ENCODE assay signal across 8 mouse cellular contexts in genomic region chr3:65665977-65666766, GRCm38 (mm10). TPM values are rescaled to one million over a fixed set of nuclear protein-coding genes. Genes with fewer than 3 reads are reported as not detected.
DNase-seq lines count a peak whose midpoint lies in the region; ATAC-seq lines count a peak whose summit lies in the region.

Lekr1 (plus strand) TSS chr3:65666228.

- peaks cover 13% of the 10 kb centered on the region for H3K27me3 ChIP-seq in forebrain, embryonic 10.5 days (ENCODE audit: poor library complexity, severe bottlenecking)
- H3K27me3 ChIP-seq in heart, embryonic 15.5 days: no peaks in the 10 kb centered on the region
- no peaks in the 10 kb centered on the region; the same call in 1 of the 2 replicates for H3K27me3 ChIP-seq in liver, embryonic 12.5 days (replicated peaks)
- no peaks in the 10 kb centered on the region for H3K27me3 ChIP-seq in splenic B cell, adult 2 months (ENCODE audit: control insufficient read depth, insufficient read depth, low read length, poor library complexity, severe bottlenecking)

- H3K9me3 ChIP-seq in forebrain, embryonic 10.5 days: no peaks in the 10 kb centered on the region
- H3K9me3 ChIP-seq in heart, embryonic 15.5 days (replicated peaks): no peaks in the 10 kb centered on the region
- no peaks in the 10 kb centered on the region for H3K9me3 ChIP-seq in liver, embryonic 12.5 days (replicated peaks)

- WGBS in forebrain, embryonic 10.5 days: 4% methylated on average over 73 of the region's 73 CpGs
- 1% methylated on average over 73 of the region's 73 CpGs for WGBS in heart, embryonic 15.5 days
- 3% methylated on average over 73 of the region's 73 CpGs for WGBS in liver, embryonic 12.5 days (ENCODE audit: insufficient replicate concordance)

- H3K4me3 ChIP-seq in forebrain, embryonic 10.5 days: peak within 1 kb of the TSS; percentile 65
- H3K4me3 ChIP-seq in heart, embryonic 15.5 days: peak within 1 kb of the TSS; percentile 84
- peak within 1 kb of the TSS; percentile 74 for H3K4me3 ChIP-seq in liver, embryonic 12.5 days

- H3K27ac ChIP-seq in forebrain, embryonic 10.5 days: peak within 1 kb of the TSS; percentile 93
- H3K27ac ChIP-seq in heart, embryonic 15.5 days: peak within 1 kb of the TSS; percentile 44
- peak within 1 kb of the TSS; percentile 53; the same call in 1 of the 2 replicates for H3K27ac ChIP-seq in liver, embryonic 12.5 days

- peak; percentile 79 for ATAC-seq in heart, embryonic 15.5 days (replicated peaks; ENCODE audit: insufficient number of reproducible peaks, insufficient read depth, low FRiP score, low read depth)
- peak; percentile 92 for ATAC-seq in liver, embryonic 12.5 days

- H3K4me2 ChIP-seq in heart, embryonic 15.5 days: peak within 1 kb of the TSS; percentile 87
- peak within 1 kb of the TSS; percentile 93 for H3K4me2 ChIP-seq in liver, embryonic 12.5 days

- H3K36me3 ChIP-seq in forebrain, embryonic 10.5 days (replicated peaks): no peaks in the 10 kb centered on the region
- H3K36me3 ChIP-seq in heart, embryonic 15.5 days: no peaks in the 10 kb centered on the region
- no peaks in the 10 kb centered on the region for H3K36me3 ChIP-seq in liver, embryonic 12.5 days
- H3K36me3 ChIP-seq in splenic B cell, adult 2 months (ENCODE audit: control insufficient read depth, insufficient read depth, low read length, poor library complexity, severe bottlenecking): no peaks in the 10 kb centered on the region

- H3K4me1 ChIP-seq in forebrain, embryonic 10.5 days: peaks cover 24% of the 10 kb centered on the region
- H3K4me1 ChIP-seq in heart, embryonic 15.5 days (replicated peaks): peaks cover 6% of the 10 kb centered on the region; the same call in 1 of the 2 replicates
- peaks cover 15% of the 10 kb centered on the region; the same call in 1 of the 2 replicates for H3K4me1 ChIP-seq in liver, embryonic 12.5 days

- H3K9ac ChIP-seq in heart, embryonic 15.5 days: peak within 1 kb of the TSS; percentile 83
- peak within 1 kb of the TSS; percentile 72 for H3K9ac ChIP-seq in liver, embryonic 12.5 days

- peak; percentile 95 for DNase-seq in CD4-positive helper T cell, adult 2 months (ENCODE audit: low read depth, low spot score)
- DNase-seq in c-Kit-negative CD71-positive TER-119-positive erythroid progenitor cells, embryonic 14.5 days (ENCODE audit: low read depth, low spot score): peak; percentile 47
- peak; percentile 90 for DNase-seq in forebrain, embryonic 10.5 days (ENCODE audit: extremely low spot score, low spot score)
- DNase-seq in kidney, postnatal 14 days: peak; percentile 94
- DNase-seq in naive thymus-derived CD4-positive, alpha-beta T cell, adult 2 months (ENCODE audit: low read depth): peak; percentile 94
- peak; percentile 94 for DNase-seq in splenic B cell, adult 2 months (ENCODE audit: low read depth, low spot score)

RNA-seq across cellular contexts. Expression of gene Lekr1, which starts in this region (rescaled TPM):
- 4.4 and 4.6 TPM in 2 replicates for polyA plus RNA-seq in forebrain, embryonic 10.5 days (2016; fragmentation: Nextera tagmentation; extraction: Ambion mirVana)
- 4.8 and 7.2 TPM in 2 replicates for polyA plus RNA-seq in heart, embryonic 15.5 days (2015; fragmentation: Nextera tagmentation; extraction: Ambion mirVana)
- 1.7 and 1.9 TPM in 2 replicates for polyA plus RNA-seq in liver, embryonic 12.5 days (2016; fragmentation: Nextera tagmentation; extraction: Ambion mirVana)

Comparison
In these comparisons a context has a peak if more than half of its experiments do, and no peak if none do; other contexts are left out.
1. Peak in every context shown above with its lines: DNase-seq, ATAC-seq, H3K4me3 ChIP-seq and H3K27ac ChIP-seq.